Mouse (Mus musculus): ENCODE results near the gene Arhgdib. TPM values are rescaled to one million over a fixed set of nuclear protein-coding genes. Genes with fewer than 3 reads are reported as not detected.
A peak's percentile ranks its signal among the peaks of the same experiment; 100 is the strongest.
"Not testable (repeated sequence)": the region's sequence is repeated elsewhere in the genome, so short reads cannot be mapped to it uniquely, and the experiment has no call there.

Gene Arhgdib
- polyA plus RNA-seq, 1 experiment from 2014 or later, result 44.0 TPM

DNA sequence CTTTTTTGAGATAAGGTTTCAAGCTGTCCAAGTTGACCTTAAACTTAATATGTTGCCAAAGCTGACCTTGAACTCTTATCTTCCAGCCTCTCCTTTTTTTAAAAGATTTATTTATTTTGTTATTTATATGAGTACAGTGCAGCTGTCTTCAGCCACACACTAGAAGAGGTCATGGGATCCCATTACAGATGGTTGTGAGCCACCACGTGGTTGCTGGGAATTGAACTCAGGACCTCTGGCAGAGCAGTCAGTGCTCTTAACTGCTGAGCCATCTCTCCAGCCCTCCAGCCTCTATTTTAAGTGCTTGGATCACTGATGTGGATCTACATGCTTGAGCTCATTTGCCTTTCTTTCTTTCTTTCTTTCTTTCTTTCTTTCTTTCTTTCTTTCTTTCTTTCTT is 56.9 kb downstream of the Arhgdib start:
- H3K27me3 ChIP-seq (replicated peaks; ENCODE audit: control insufficient read depth, insufficient read depth, low read length); H3K36me3 ChIP-seq (ENCODE audit: control insufficient read depth, insufficient read depth, low read length); ATAC-seq; H3K27ac ChIP-seq (ENCODE audit: low read length); H3K4me1 ChIP-seq (ENCODE audit: control insufficient read depth, insufficient read depth, low read length); H3K9me3 ChIP-seq (ENCODE audit: control insufficient read depth, low read length); H3K4me3 ChIP-seq (ENCODE audit: low read length); H3K9ac ChIP-seq (ENCODE audit: low read depth, low read length); H3K4me2 ChIP-seq (ENCODE audit: low read depth, low read length): not testable (repeated sequence)
- WGBS, result 38% methylated on average over 1 of the region's 1 CpGs

DNA sequence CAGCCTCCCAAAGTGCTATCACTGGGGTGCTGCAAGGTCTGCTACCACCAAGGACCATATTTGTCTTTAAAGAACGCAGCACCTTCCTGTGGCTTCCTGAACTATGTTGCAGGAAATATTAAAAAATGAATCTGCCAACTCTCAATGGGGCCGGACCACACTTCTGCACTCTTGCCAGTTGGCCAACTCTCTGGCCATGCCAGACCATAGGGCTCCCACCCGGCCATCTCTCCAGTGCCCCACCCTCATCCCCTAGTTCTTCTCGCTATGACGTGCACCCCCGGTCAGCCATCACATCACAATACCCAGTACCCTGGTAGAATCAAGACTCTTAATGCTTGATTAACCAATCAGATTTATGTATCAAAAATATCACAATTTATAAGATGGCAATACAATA is 57.7 kb downstream of the Arhgdib start:
- no peaks in the 10 kb centered on the region for H3K9me3 ChIP-seq (ENCODE audit: control insufficient read depth, low read length)
- no peak for ATAC-seq

GRCm38 (mm10) chr6:136883431-136883915 is 58.2 kb downstream of the Arhgdib start:
- no peaks in the 10 kb centered on the region for H3K27me3 ChIP-seq (replicated peaks; ENCODE audit: control insufficient read depth, insufficient read depth, low read length)
- no peak for ATAC-seq
- no peaks in the 10 kb centered on the region for H3K9me3 ChIP-seq (ENCODE audit: control insufficient read depth, low read length)
- H3K4me2 ChIP-seq (ENCODE audit: low read depth, low read length), result no peak overlapping the region
- no peak overlapping the region for H3K27ac ChIP-seq (ENCODE audit: low read length)
- no peak overlapping the region for H3K4me3 ChIP-seq (ENCODE audit: low read length)
- 68% methylated on average over 3 of the region's 3 CpGs for WGBS
- no peak overlapping the region for H3K9ac ChIP-seq (ENCODE audit: low read depth, low read length)
- H3K36me3 ChIP-seq (ENCODE audit: control insufficient read depth, insufficient read depth, low read length), result no peaks in the 10 kb centered on the region
- peaks cover 6% of the 10 kb centered on the region; the same call in 1 of the 2 replicates for H3K4me1 ChIP-seq (ENCODE audit: control insufficient read depth, insufficient read depth, low read length)

More for the DNA sequence above, 57.7 kb downstream of the Arhgdib start:
- Histone ChIP-seq H3K36me3 (ENCODE audit: control insufficient read depth, insufficient read depth, low read length) (no peaks in the 10 kb centered on the region), H3K9ac (ENCODE audit: low read depth, low read length) (no peak overlapping the region), H3K4me1 (ENCODE audit: control insufficient read depth, insufficient read depth, low read length) (peaks cover 6% of the 10 kb centered on the region; the same call in 1 of the 2 replicates), H3K4me3 (ENCODE audit: low read length) (no peak overlapping the region), H3K27me3 (replicated peaks; ENCODE audit: control insufficient read depth, insufficient read depth, low read length) (no peaks in the 10 kb centered on the region), H3K4me2 (ENCODE audit: low read depth, low read length) (no peak overlapping the region), H3K27ac (ENCODE audit: low read length) (no peak overlapping the region)
- WGBS, result 93% methylated on average over 6 of the region's 6 CpGs

DNA sequence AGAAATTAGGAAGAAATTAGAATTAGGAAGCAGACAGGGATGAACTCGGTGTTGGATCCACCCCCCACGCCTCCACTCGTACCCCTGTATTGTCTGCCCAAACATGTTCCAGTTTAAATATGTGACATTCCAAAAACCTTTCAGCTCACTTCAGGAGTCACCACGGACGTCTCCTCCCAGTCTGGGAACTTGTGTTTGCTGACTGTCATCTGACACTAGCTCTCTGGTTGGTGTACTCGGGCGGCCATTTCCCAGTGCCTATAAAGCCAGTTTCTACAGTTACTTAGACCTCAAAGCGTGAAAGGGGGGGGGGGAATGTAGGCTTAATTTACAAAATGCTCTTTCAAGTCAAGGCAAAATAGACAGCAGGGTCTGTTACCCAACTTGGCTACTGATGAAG is 60.0 kb downstream of the Arhgdib start:
- ATAC-seq, result no peak

DNA sequence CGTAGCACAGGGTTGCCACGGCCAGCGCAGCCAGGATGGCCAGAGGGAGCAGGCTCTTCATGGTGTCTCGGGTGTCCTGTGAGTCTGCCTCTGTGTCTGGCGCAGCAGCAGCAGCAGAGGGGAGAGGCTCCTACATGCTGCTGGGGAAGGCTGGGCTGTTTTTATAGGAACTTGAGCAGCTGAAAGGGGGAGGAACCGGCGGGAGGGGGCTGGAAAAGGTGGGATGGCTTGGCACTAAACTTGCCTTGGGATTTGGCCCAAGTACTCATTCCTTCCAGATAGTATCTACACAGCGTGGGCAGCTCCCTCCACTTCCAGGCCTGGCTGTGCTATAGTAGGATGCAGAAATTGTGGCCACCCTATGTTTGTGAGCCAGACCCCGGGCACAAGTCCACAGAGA is 66.0 kb downstream of the Arhgdib start, which contains the start of gene Mgp:
Gene Mgp, minus strand, starts transcription at position 154 of the 400 bp plus-strand sequence.
- Histone ChIP-seq H3K9me3 (ENCODE audit: control insufficient read depth, low read length) (no peaks in the 10 kb centered on the region), H3K4me1 (ENCODE audit: control insufficient read depth, insufficient read depth, low read length) (peaks cover 4% of the 10 kb centered on the region; the same call in 1 of the 2 replicates), H3K27me3 (replicated peaks; ENCODE audit: control insufficient read depth, insufficient read depth, low read length) (no peaks in the 10 kb centered on the region), H3K27ac (ENCODE audit: low read length) (peak within 1 kb of the TSS; percentile 37; the same call in 1 of the 2 replicates), H3K4me2 (ENCODE audit: low read depth, low read length) (peak within 1 kb of the TSS; percentile 27), H3K36me3 (ENCODE audit: control insufficient read depth, insufficient read depth, low read length) (no peaks in the 10 kb centered on the region), H3K4me3 (ENCODE audit: low read length) (peak within 1 kb of the TSS; percentile 35), H3K9ac (ENCODE audit: low read depth, low read length) (peak within 1 kb of the TSS; percentile 64)
- ATAC-seq, result peak; percentile 71
- 37% methylated on average over 9 of the region's 9 CpGs for WGBS

More for the DNA sequence above, 60.0 kb downstream of the Arhgdib start:
- H3K4me3 ChIP-seq (ENCODE audit: low read length), result no peak overlapping the region
- no peak overlapping the region for H3K9ac ChIP-seq (ENCODE audit: low read depth, low read length)
- H3K4me2 ChIP-seq (ENCODE audit: low read depth, low read length), result no peak overlapping the region
- no peaks in the 10 kb centered on the region for H3K4me1 ChIP-seq (ENCODE audit: control insufficient read depth, insufficient read depth, low read length)
- WGBS, result 68% methylated on average over 8 of the region's 8 CpGs
- H3K9me3 ChIP-seq (ENCODE audit: control insufficient read depth, low read length), result no peaks in the 10 kb centered on the region
- no peaks in the 10 kb centered on the region for H3K36me3 ChIP-seq (ENCODE audit: control insufficient read depth, insufficient read depth, low read length)
- H3K27me3 ChIP-seq (replicated peaks; ENCODE audit: control insufficient read depth, insufficient read depth, low read length), result no peaks in the 10 kb centered on the region
- H3K27ac ChIP-seq (ENCODE audit: low read length), result no peak overlapping the region

DNA sequence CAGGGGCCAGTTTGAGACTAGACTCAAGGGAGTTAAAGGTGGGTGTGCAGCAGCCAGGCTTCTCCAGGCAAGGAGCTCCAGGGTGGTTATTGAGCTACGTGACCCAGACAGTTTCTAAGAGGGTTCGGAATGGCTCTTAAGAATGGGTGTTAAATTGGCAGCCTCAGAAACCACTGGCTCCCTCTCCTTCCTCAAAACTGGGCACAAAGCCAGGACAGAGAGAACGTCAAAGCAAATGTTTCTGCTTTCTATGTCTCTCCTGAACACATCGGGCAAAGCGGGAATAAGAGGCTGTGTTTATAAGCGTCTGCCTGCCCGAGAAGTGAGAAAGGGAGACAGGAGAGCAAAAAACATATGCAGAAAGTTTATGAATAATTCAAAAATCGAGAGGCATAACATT is 67.1 kb downstream of the Arhgdib start:
- Histone ChIP-seq H3K27me3 (replicated peaks; ENCODE audit: control insufficient read depth, insufficient read depth, low read length) (no peaks in the 10 kb centered on the region), H3K27ac (ENCODE audit: low read length) (no peak overlapping the region), H3K4me2 (ENCODE audit: low read depth, low read length) (peak overlapping the region; percentile 27; the same call in 1 of the 2 replicates), H3K4me3 (ENCODE audit: low read length) (no peak overlapping the region), H3K4me1 (ENCODE audit: control insufficient read depth, insufficient read depth, low read length) (peaks cover 4% of the 10 kb centered on the region; the same call in 1 of the 2 replicates), H3K9me3 (ENCODE audit: control insufficient read depth, low read length) (no peaks in the 10 kb centered on the region), H3K9ac (ENCODE audit: low read depth, low read length) (no peak overlapping the region), H3K36me3 (ENCODE audit: control insufficient read depth, insufficient read depth, low read length) (no peaks in the 10 kb centered on the region)
- 41% methylated on average over 8 of the region's 8 CpGs for WGBS
- no peak for ATAC-seq

Other genes starting within 250 kb of the Arhgdib start
- 91.5 and 109 TPM in 2 replicates for gene Gucy2c, start 160.1 kb downstream of the Arhgdib start, polyA plus RNA-seq (2015; fragmentation: Nextera tagmentation; extraction: Ambion mirVana)
- 0.40 and 0.49 TPM in 2 replicates for gene Hist4h4, start 137.5 kb downstream of the Arhgdib start, polyA plus RNA-seq (2015; fragmentation: Nextera tagmentation; extraction: Ambion mirVana)
- 217 and 222 TPM in 2 replicates for gene H2afj, start 133.7 kb downstream of the Arhgdib start, polyA plus RNA-seq (2015; fragmentation: Nextera tagmentation; extraction: Ambion mirVana)
- gene BC049715, start 114.3 kb downstream of the Arhgdib start, polyA plus RNA-seq (2015; fragmentation: Nextera tagmentation; extraction: Ambion mirVana), result 0.65 and 0.93 TPM in 2 replicates
- 82.1 and 82.3 TPM in 2 replicates for gene Wbp11, start 113.7 kb downstream of the Arhgdib start, polyA plus RNA-seq (2015; fragmentation: Nextera tagmentation; extraction: Ambion mirVana)
- gene Smco3, start 106.4 kb downstream of the Arhgdib start, polyA plus RNA-seq (2015; fragmentation: Nextera tagmentation; extraction: Ambion mirVana), result 2.4 and 2.6 TPM in 2 replicates
- gene Art4, start 84.2 kb downstream of the Arhgdib start, polyA plus RNA-seq (2015; fragmentation: Nextera tagmentation; extraction: Ambion mirVana), result 2.8 and 3.1 TPM in 2 replicates
- 93.4 and 97.1 TPM in 2 replicates for gene Mgp, start 66.1 kb downstream of the Arhgdib start, polyA plus RNA-seq (2015; fragmentation: Nextera tagmentation; extraction: Ambion mirVana)
- gene Erp27, start 19.7 kb downstream of the Arhgdib start, polyA plus RNA-seq (2015; fragmentation: Nextera tagmentation; extraction: Ambion mirVana), result 23.9 and 28.7 TPM in 2 replicates
- 0.40 TPM in 1 of 2 replicates, not detected in the other for gene Pde6h, start 18.1 kb downstream of the Arhgdib start, polyA plus RNA-seq (2015; fragmentation: Nextera tagmentation; extraction: Ambion mirVana)
- 18.2 TPM in 2 replicates for gene Rerg, start 228.6 kb upstream of the Arhgdib start, polyA plus RNA-seq (2015; fragmentation: Nextera tagmentation; extraction: Ambion mirVana)

Measured in intestine, embryonic 16.5 days (tissue).